Mouse (Mus musculus): ENCODE measurements around the gene Apol6. TPM values are rescaled to one million over a fixed set of nuclear protein-coding genes. Genes with fewer than 3 reads are reported as not detected.

Gene Apol6
- polyA plus RNA-seq, 1 experiment: 4.8 TPM

- Histone ChIP-seq H3ac (ENCODE audit: control insufficient read depth, insufficient read length) (peak overlapping the region; percentile 5), H3K79me2 (ENCODE audit: control insufficient read depth, insufficient read depth) (no peaks in the 10 kb centered on the region), H3K4me2 (ENCODE audit: low read depth) (peak overlapping the region; percentile 98), H3K27me3 (ENCODE audit: control insufficient read depth, insufficient read depth, insufficient read length) (no peaks in the 10 kb centered on the region), H3K36me3 (ENCODE audit: control insufficient read depth, insufficient read depth) (no peaks in the 10 kb centered on the region), H3K4me3 (peak overlapping the region; percentile 1)
- TF ChIP-seq POLR2AphosphoS2 (IDR thresholded peaks at IDR 0.05; ENCODE audit: insufficient read length, low read depth) (peak; percentile 42), E2F4 (IDR thresholded peaks at IDR 0.05; ENCODE audit: insufficient read depth) (no peak)
Observed at GRCm38 (mm10) chr15:77036989-77037277, 7.6 kb upstream of the Apol6 start.

GRCm38 (mm10) chr15:77037278-77038161 is 7.0 kb upstream of the Apol6 start:
- H3K4me2 ChIP-seq (ENCODE audit: low read depth): peak overlapping the region; percentile 98
- H3ac ChIP-seq (ENCODE audit: control insufficient read depth, insufficient read length): peak overlapping the region; percentile 5
- no peaks in the 10 kb centered on the region for H3K79me2 ChIP-seq (ENCODE audit: control insufficient read depth, insufficient read depth)
- no peaks in the 10 kb centered on the region for H3K27me3 ChIP-seq (ENCODE audit: control insufficient read depth, insufficient read depth, insufficient read length)
- no peaks in the 10 kb centered on the region for H3K36me3 ChIP-seq (ENCODE audit: control insufficient read depth, insufficient read depth)
- no peak for TF ChIP-seq REST (IDR thresholded peaks at IDR 0.05; ENCODE audit: insufficient read depth, insufficient read length)
- no peak for TF ChIP-seq E2F4 (IDR thresholded peaks at IDR 0.05; ENCODE audit: insufficient read depth)
- peak; percentile 90 for TF ChIP-seq SRF (IDR thresholded peaks at IDR 0.05; ENCODE audit: control insufficient read depth, insufficient read length, low read depth)
- peak; percentile 85 for TF ChIP-seq USF1 (IDR thresholded peaks at IDR 0.05; ENCODE audit: low read depth)
- TF ChIP-seq POLR2A (IDR thresholded peaks at IDR 0.05; ENCODE audit: insufficient read length, low read depth): peak; percentile 29
- TF ChIP-seq TCF3 (IDR thresholded peaks at IDR 0.05; ENCODE audit: insufficient read length, low read depth): no peak
- peak; percentile 52 for TF ChIP-seq TCF12 (IDR thresholded peaks at IDR 0.05; ENCODE audit: insufficient read depth, poor library complexity, severe bottlenecking)
- 0 out of 2 replicates have a peak, but pooled peaks have one; percentile 5 for TF ChIP-seq CEBPB (IDR thresholded peaks at IDR 0.05; ENCODE audit: insufficient read depth, poor library complexity, severe bottlenecking)
- TF ChIP-seq MYOG (IDR thresholded peaks at IDR 0.05; ENCODE audit: control insufficient read depth in 1 of 3, insufficient read depth in 1 of 3, insufficient read length in 2 of 3, low read depth in 2 of 3): peak in 1 of 3 experiments; percentile 57
- TF ChIP-seq MYOD1 (IDR thresholded peaks at IDR 0.05; ENCODE audit: control insufficient read depth in 1 of 3, insufficient read length in 2 of 3, low read depth in 2 of 3): peak in 2 of 3 experiments; percentile 24 to 48
- no peak for TF ChIP-seq MAX (IDR thresholded peaks at IDR 0.05; ENCODE audit: low read depth)
- H3K4me3 ChIP-seq: peak overlapping the region; percentile 1

- Histone ChIP-seq H3K27me3 (ENCODE audit: control insufficient read depth, insufficient read depth, insufficient read length) (no peaks in the 10 kb centered on the region), H3K4me2 (ENCODE audit: low read depth) (no peak overlapping the region), H3ac (ENCODE audit: control insufficient read depth, insufficient read length) (no peak overlapping the region), H3K36me3 (ENCODE audit: control insufficient read depth, insufficient read depth) (no peaks in the 10 kb centered on the region), H3K4me3 (no peak overlapping the region), H3K79me2 (ENCODE audit: control insufficient read depth, insufficient read depth) (no peaks in the 10 kb centered on the region)
- TF ChIP-seq MAX (IDR thresholded peaks at IDR 0.05; ENCODE audit: low read depth) (no peak), CEBPB (IDR thresholded peaks at IDR 0.05; ENCODE audit: insufficient read depth, poor library complexity, severe bottlenecking) (no peak)
Observed at GRCm38 (mm10) chr15:77039211-77039700, 5.3 kb upstream of the Apol6 start.

GRCm38 (mm10) chr15:77040784-77041183 is 3.7 kb upstream of the Apol6 start:
- H3K79me2 ChIP-seq (ENCODE audit: control insufficient read depth, insufficient read depth): no peaks in the 10 kb centered on the region
- peak overlapping the region; percentile 20 for H3K4me2 ChIP-seq (ENCODE audit: low read depth)
- TF ChIP-seq MYOD1 (IDR thresholded peaks at IDR 0.05; ENCODE audit: control insufficient read depth in 1 of 3, insufficient read length in 2 of 3, low read depth in 2 of 3) (peak in 2 of 3 experiments; percentile 55 to 59), MAX (IDR thresholded peaks at IDR 0.05; ENCODE audit: low read depth) (no peak)
- H3K36me3 ChIP-seq (ENCODE audit: control insufficient read depth, insufficient read depth): no peaks in the 10 kb centered on the region
- no peaks in the 10 kb centered on the region for H3K27me3 ChIP-seq (ENCODE audit: control insufficient read depth, insufficient read depth, insufficient read length)
- H3K4me3 ChIP-seq: no peak overlapping the region
- no peak overlapping the region for H3ac ChIP-seq (ENCODE audit: control insufficient read depth, insufficient read length)

GRCm38 (mm10) chr15:77045609-77046008 is 1.1 kb downstream of the Apol6 start:
- H3K4me3 ChIP-seq: no peak overlapping the region
- H3K36me3 ChIP-seq (ENCODE audit: control insufficient read depth, insufficient read depth): no peaks in the 10 kb centered on the region
- H3K27me3 ChIP-seq (ENCODE audit: control insufficient read depth, insufficient read depth, insufficient read length): peaks cover 7% of the 10 kb centered on the region
- no peaks in the 10 kb centered on the region for H3K79me2 ChIP-seq (ENCODE audit: control insufficient read depth, insufficient read depth)
- no peak overlapping the region for H3ac ChIP-seq (ENCODE audit: control insufficient read depth, insufficient read length)
- TF ChIP-seq POLR2AphosphoS2 (IDR thresholded peaks at IDR 0.05; ENCODE audit: insufficient read length, low read depth) (no peak), TCF3 (IDR thresholded peaks at IDR 0.05; ENCODE audit: insufficient read length, low read depth) (no peak), POLR2A (IDR thresholded peaks at IDR 0.05; ENCODE audit: insufficient read length, low read depth) (no peak), SRF (IDR thresholded peaks at IDR 0.05; ENCODE audit: control insufficient read depth, insufficient read length, low read depth) (no peak), TCF12 (IDR thresholded peaks at IDR 0.05; ENCODE audit: insufficient read depth, poor library complexity, severe bottlenecking) (no peak), MAX (IDR thresholded peaks at IDR 0.05; ENCODE audit: low read depth) (no peak), CEBPB (IDR thresholded peaks at IDR 0.05; ENCODE audit: insufficient read depth, poor library complexity, severe bottlenecking) (no peak), E2F4 (IDR thresholded peaks at IDR 0.05; ENCODE audit: insufficient read depth) (no peak), MYOD1 (IDR thresholded peaks at IDR 0.05; ENCODE audit: control insufficient read depth in 1 of 3, insufficient read length in 2 of 3, low read depth in 2 of 3) (no peak), USF1 (IDR thresholded peaks at IDR 0.05; ENCODE audit: low read depth) (no peak), REST (IDR thresholded peaks at IDR 0.05; ENCODE audit: insufficient read depth, insufficient read length) (no peak), MYOG (IDR thresholded peaks at IDR 0.05; ENCODE audit: control insufficient read depth in 1 of 3, insufficient read depth in 1 of 3, insufficient read length in 2 of 3, low read depth in 2 of 3) (no peak)
- H3K4me2 ChIP-seq (ENCODE audit: low read depth): no peak overlapping the region

Data from myocyte (in vitro differentiated cells).